ENCODE assay signal across 24 mouse cellular contexts in the genomic region with DNA sequence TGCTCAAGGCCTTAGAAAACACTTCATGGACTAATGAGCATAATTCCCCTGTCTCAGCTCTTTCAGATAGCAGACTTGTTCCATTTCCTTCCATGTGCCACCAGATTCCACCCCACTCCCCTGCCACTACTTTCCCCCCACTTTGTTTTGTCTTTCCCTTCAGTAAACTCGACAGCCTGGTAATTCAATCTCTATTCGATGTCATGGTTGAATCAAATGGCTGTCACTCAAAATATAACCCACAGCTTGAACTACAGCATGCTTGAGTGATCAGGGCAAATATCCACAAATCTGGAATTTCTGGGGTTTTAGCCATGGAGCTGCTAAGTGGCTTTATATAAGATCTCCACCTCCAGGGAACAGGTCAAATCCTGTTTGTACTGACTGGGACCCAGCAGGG.
DNase-seq lines count a peak whose midpoint lies in the region; ATAC-seq and TF ChIP-seq lines count a peak whose summit lies in the region.
"Had no signal": no experiment of that assay in that cellular context is flagged by ENCODE, and none has a peak within 500 bp of the region (broad histone marks: within the 10 kb centered on the region; RNA-seq: fewer than 3 reads in every experiment).

No protein-coding gene starts in this region.

- H3K4me2 ChIP-seq in hindbrain, postnatal 0 days (ENCODE audit: low read depth, low read length): no peak overlapping the region
- no peak overlapping the region for H3K4me2 ChIP-seq in hindbrain, embryonic 16.5 days (ENCODE audit: low read length)
- no peak overlapping the region for H3K4me2 ChIP-seq in midbrain, embryonic 11.5 days
- H3K4me2 ChIP-seq in midbrain, embryonic 13.5 days (replicated peaks): no peak overlapping the region
- H3K4me2 ChIP-seq: embryonic facial prominence, embryonic 15.5 days; neural tube, embryonic 15.5 days had no signal

- 30% methylated on average over 2 of the region's 2 CpGs for WGBS in hindbrain, postnatal 0 days
- WGBS in hindbrain, embryonic 16.5 days: 33% methylated on average over 2 of the region's 2 CpGs
- WGBS in midbrain, embryonic 11.5 days: 19% methylated on average over 2 of the region's 2 CpGs
- WGBS in midbrain, embryonic 13.5 days: 23% methylated on average over 2 of the region's 2 CpGs
- 29% methylated on average over 2 of the region's 2 CpGs for WGBS in embryonic facial prominence, embryonic 10.5 days

- peak; percentile 31 for DNase-seq in hindbrain, postnatal 0 days (ENCODE audit: low spot score)
- DNase-seq in midbrain, embryonic 11.5 days (ENCODE audit: low spot score, missing footprints): peak; percentile 85
- peak; percentile 24 for DNase-seq in embryonic facial prominence, embryonic 10.5 days (ENCODE audit: low spot score)
- DNase-seq in retina, postnatal 1 day: peak; percentile 18
- DNase-seq in adrenal gland, adult 8-10 months: no peak
- DNase-seq: adrenal gland, postnatal 10 days; B cell, adult 2 months; cerebellum, adult 8-10 months; kidney, adult 9 months; layer of hippocampus, adult 9-11 months; liver; right cerebral cortex, postnatal 14 days; thymus, adult 2 months had no signal

- H3K4me1 ChIP-seq in hindbrain, postnatal 0 days (ENCODE audit: insufficient read depth, low read length): no peaks in the 10 kb centered on the region
- no peaks in the 10 kb centered on the region for H3K4me1 ChIP-seq in hindbrain, embryonic 16.5 days (ENCODE audit: control insufficient read depth, insufficient read depth, low read depth, low read length)
- no peaks in the 10 kb centered on the region for H3K4me1 ChIP-seq in midbrain, embryonic 11.5 days (ENCODE audit: control insufficient read depth, insufficient read depth, low read length)
- 0 out of 2 replicates have a peak, but pooled peaks cover 2% of the 10 kb centered on the region for H3K4me1 ChIP-seq in midbrain, embryonic 13.5 days (replicated peaks)
- H3K4me1 ChIP-seq in embryonic facial prominence, embryonic 10.5 days: peaks cover 18% of the 10 kb centered on the region
- H3K4me1 ChIP-seq: limb, embryonic 10.5 days; neural tube, embryonic 15.5 days had no signal

- no peak overlapping the region for H3K4me3 ChIP-seq in hindbrain, postnatal 0 days (ENCODE audit: low read length)
- H3K4me3 ChIP-seq in hindbrain, embryonic 16.5 days (ENCODE audit: low read length): no peak overlapping the region
- H3K4me3 ChIP-seq in midbrain, embryonic 11.5 days (ENCODE audit: low read depth, low read length): no peak overlapping the region
- H3K4me3 ChIP-seq in midbrain, embryonic 13.5 days (replicated peaks): no peak overlapping the region
- H3K4me3 ChIP-seq in embryonic facial prominence, embryonic 10.5 days: no peak overlapping the region
- H3K4me3 ChIP-seq: embryonic facial prominence, embryonic 15.5 days; limb, embryonic 10.5 days; neural tube, embryonic 15.5 days had no signal

- peak; percentile 61 for ATAC-seq in hindbrain, postnatal 0 days
- no peak for ATAC-seq in hindbrain, embryonic 16.5 days
- ATAC-seq in midbrain, embryonic 11.5 days (ENCODE audit: low FRiP score): peak; percentile 44; the same call in 1 of the 2 replicates
- no peak for ATAC-seq in midbrain, embryonic 13.5 days
- ATAC-seq: forebrain, embryonic 14.5 days; intestine, embryonic 16.5 days had no signal

- H3K9ac ChIP-seq in hindbrain, postnatal 0 days (replicated peaks; ENCODE audit: low read length): no peak overlapping the region
- H3K9ac ChIP-seq in hindbrain, embryonic 16.5 days (ENCODE audit: low read depth, low read length): no peak overlapping the region
- H3K9ac ChIP-seq in midbrain, embryonic 11.5 days (ENCODE audit: low read length): no peak overlapping the region
- no peak overlapping the region for H3K9ac ChIP-seq in midbrain, embryonic 13.5 days (replicated peaks)
- H3K9ac ChIP-seq: embryonic facial prominence, embryonic 15.5 days; neural tube, embryonic 15.5 days had no signal

- no peaks in the 10 kb centered on the region for H3K36me3 ChIP-seq in hindbrain, postnatal 0 days (ENCODE audit: insufficient read depth, low read length)
- no peaks in the 10 kb centered on the region for H3K36me3 ChIP-seq in hindbrain, embryonic 16.5 days (ENCODE audit: control insufficient read depth, insufficient read depth, low read length)
- H3K36me3 ChIP-seq in midbrain, embryonic 11.5 days (ENCODE audit: control insufficient read depth, insufficient read depth, low read length): no peaks in the 10 kb centered on the region
- no peaks in the 10 kb centered on the region for H3K36me3 ChIP-seq in midbrain, embryonic 13.5 days
- no peaks in the 10 kb centered on the region for H3K36me3 ChIP-seq in embryonic facial prominence, embryonic 10.5 days (replicated peaks)
- H3K36me3 ChIP-seq: embryonic facial prominence, embryonic 15.5 days; G1E; limb, embryonic 10.5 days; neural tube, embryonic 15.5 days had no signal

- no peak for TF ChIP-seq CTCF in hindbrain, postnatal 0 days (IDR thresholded peaks at IDR 0.05; ENCODE audit: low read depth)

- no peaks in the 10 kb centered on the region for H3K9me3 ChIP-seq in hindbrain, postnatal 0 days (ENCODE audit: low read length)
- H3K9me3 ChIP-seq in hindbrain, embryonic 16.5 days (ENCODE audit: control insufficient read depth, low read length): no peaks in the 10 kb centered on the region
- no peaks in the 10 kb centered on the region for H3K9me3 ChIP-seq in midbrain, embryonic 11.5 days (ENCODE audit: control insufficient read depth, low read length)
- H3K9me3 ChIP-seq in midbrain, embryonic 13.5 days: no peaks in the 10 kb centered on the region
- H3K9me3 ChIP-seq in embryonic facial prominence, embryonic 10.5 days: no peaks in the 10 kb centered on the region
- H3K9me3 ChIP-seq: embryonic facial prominence, embryonic 15.5 days; G1E; limb, embryonic 10.5 days; neural tube, embryonic 15.5 days had no signal

- H3K27me3 ChIP-seq in hindbrain, postnatal 0 days (ENCODE audit: insufficient read depth, low read length): no peaks in the 10 kb centered on the region
- no peaks in the 10 kb centered on the region for H3K27me3 ChIP-seq in hindbrain, embryonic 16.5 days (replicated peaks; ENCODE audit: control insufficient read depth, insufficient read depth, low read length)
- H3K27me3 ChIP-seq in midbrain, embryonic 11.5 days (ENCODE audit: control insufficient read depth, insufficient read depth, low read length): no peaks in the 10 kb centered on the region
- no peaks in the 10 kb centered on the region for H3K27me3 ChIP-seq in midbrain, embryonic 13.5 days
- H3K27me3 ChIP-seq in embryonic facial prominence, embryonic 10.5 days (replicated peaks; ENCODE audit: low read depth, poor library complexity, severe bottlenecking): no peaks in the 10 kb centered on the region
- H3K27me3 ChIP-seq: CH12.LX; embryonic facial prominence, embryonic 15.5 days; neural tube, embryonic 15.5 days had no signal

- H3K27ac ChIP-seq in hindbrain, postnatal 0 days: no peak overlapping the region
- H3K27ac ChIP-seq in hindbrain, embryonic 16.5 days (ENCODE audit: low read depth, low read length): no peak overlapping the region
- H3K27ac ChIP-seq in midbrain, embryonic 11.5 days (ENCODE audit: low read depth, low read length): no peak overlapping the region
- no peak overlapping the region for H3K27ac ChIP-seq in midbrain, embryonic 13.5 days
- no peak overlapping the region for H3K27ac ChIP-seq in embryonic facial prominence, embryonic 10.5 days (replicated peaks)
- H3K27ac ChIP-seq: embryonic facial prominence, embryonic 15.5 days; limb, embryonic 10.5 days; macrophage; neural tube, embryonic 15.5 days; stomach, postnatal 0 days had no signal

Comparison
In these comparisons a context has a peak if more than half of its experiments do, and no peak if none do; other contexts are left out.
1. ATAC-seq: peak in hindbrain, postnatal 0 days (single experiment) and midbrain, embryonic 11.5 days (single experiment); none in hindbrain, embryonic 16.5 days (single experiment) and midbrain, embryonic 13.5 days (single experiment).